Mouse (Mus musculus): ENCODE data around the gene Olfr1352. TPM values are rescaled to one million over a fixed set of nuclear protein-coding genes. Genes with fewer than 3 reads are reported as not detected.
"Not testable (repeated sequence)": the region's sequence is repeated elsewhere in the genome, so short reads cannot be mapped to it uniquely, and the experiment has no call there.

Gene Olfr1352
- polyA plus RNA-seq (2016; fragmentation: Nextera tagmentation; extraction: Ambion mirVana): not detected in 2 replicates

GRCm38 (mm10) chr10:78980750-78981149 lies at the start of gene Olfr1352:
Gene Olfr1352 (plus strand): TSS chr10:78981050.
- Histone ChIP-seq H3K4me3 (no peak within 1 kb of the TSS), H3K27ac (no peak within 1 kb of the TSS), H3K27me3 (ENCODE audit: poor library complexity, severe bottlenecking) (no peaks in the 10 kb centered on the region), H3K9me3 (no peaks in the 10 kb centered on the region), H3K36me3 (replicated peaks) (no peaks in the 10 kb centered on the region), H3K4me1 (no peaks in the 10 kb centered on the region)
- no peak for DNase-seq (ENCODE audit: extremely low spot score, low spot score)

GRCm38 (mm10) chr10:78950336-78950735 lies 30.5 kb upstream of the Olfr1352 start, which contains the start of gene Olfr8:
Gene Olfr8 (plus strand): TSS chr10:78950636.
- H3K27ac ChIP-seq; DNase-seq (ENCODE audit: extremely low spot score, low spot score); H3K27me3 ChIP-seq (ENCODE audit: poor library complexity, severe bottlenecking); H3K4me3 ChIP-seq; H3K9me3 ChIP-seq; H3K36me3 ChIP-seq (replicated peaks); H3K4me1 ChIP-seq: not testable (repeated sequence)
- WGBS: 84% methylated on average over 1 of the region's 1 CpGs

DNA sequence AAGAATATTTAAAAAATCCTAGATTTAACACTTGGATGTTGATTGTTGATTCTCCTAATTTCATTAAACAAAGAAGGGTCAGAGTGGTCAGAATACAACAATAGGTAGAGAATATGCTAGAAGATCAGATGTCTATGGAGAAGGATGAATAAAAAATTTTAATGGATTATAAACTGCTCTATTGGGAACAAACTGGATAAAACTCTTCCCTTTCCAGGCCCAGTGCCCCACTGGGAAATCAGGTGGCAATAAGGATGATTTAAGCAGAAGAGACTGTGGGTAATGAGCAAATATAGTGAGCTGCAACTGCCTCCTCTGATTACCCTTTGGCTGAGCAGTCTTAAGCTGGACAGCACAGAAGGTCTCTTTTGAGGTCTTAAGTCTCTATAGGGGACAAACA lies 17.8 kb upstream of the Olfr1352 start, which contains the start of gene Olfr1353:
Olfr1353 (plus strand) TSS at position 301 of the 400 bp plus-strand sequence.
- not testable (repeated sequence) for H3K36me3 ChIP-seq (replicated peaks); DNase-seq (ENCODE audit: extremely low spot score, low spot score); H3K4me3 ChIP-seq; H3K9me3 ChIP-seq; H3K27me3 ChIP-seq (ENCODE audit: poor library complexity, severe bottlenecking); H3K27ac ChIP-seq; H3K4me1 ChIP-seq

DNA sequence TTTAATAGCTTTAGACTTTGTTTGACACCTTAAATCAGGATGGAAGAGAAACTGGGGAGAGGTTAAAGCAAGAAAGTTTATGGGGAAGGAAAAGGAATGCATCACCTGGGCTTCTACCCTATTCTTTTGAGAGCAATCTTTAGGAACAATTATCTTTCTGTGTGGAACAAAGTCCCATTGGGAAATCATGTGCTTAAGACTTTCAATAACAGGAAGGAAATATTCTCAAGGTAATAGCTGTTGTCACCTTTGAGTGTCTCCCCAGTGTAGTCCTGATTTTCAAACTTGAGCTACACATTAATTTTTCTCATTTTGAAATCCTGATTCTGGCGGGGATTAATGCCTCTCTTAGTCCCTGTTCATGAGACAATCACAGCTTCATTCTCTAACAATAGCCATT lies 31.3 kb downstream of the Olfr1352 start, which contains the start of gene Olfr1351:
Olfr1351 (plus strand) TSS at position 301 of the 400 bp plus-strand sequence.
- no peak for DNase-seq (ENCODE audit: extremely low spot score, low spot score)
- Histone ChIP-seq H3K4me1 (no peaks in the 10 kb centered on the region), H3K27me3 (ENCODE audit: poor library complexity, severe bottlenecking) (no peaks in the 10 kb centered on the region), H3K27ac (no peak within 1 kb of the TSS), H3K36me3 (replicated peaks) (no peaks in the 10 kb centered on the region), H3K9me3 (no peaks in the 10 kb centered on the region; the same call in 1 of the 2 replicates), H3K4me3 (no peak within 1 kb of the TSS)
- 70% methylated on average over 1 of the region's 1 CpGs for WGBS

GRCm38 (mm10) chr10:79028441-79028840 lies 47.6 kb downstream of the Olfr1352 start, which contains the start of gene Olfr57:
Gene Olfr57 (plus strand): TSS chr10:79028741.
- Histone ChIP-seq H3K4me3 (no peak within 1 kb of the TSS), H3K27ac (no peak within 1 kb of the TSS), H3K9me3 (peaks cover 7% of the 10 kb centered on the region; the same call in 1 of the 2 replicates), H3K4me1 (no peaks in the 10 kb centered on the region), H3K27me3 (ENCODE audit: poor library complexity, severe bottlenecking) (no peaks in the 10 kb centered on the region), H3K36me3 (replicated peaks) (no peaks in the 10 kb centered on the region)
- DNase-seq (ENCODE audit: extremely low spot score, low spot score): no peak

Other genes with a start within 250 kb of the Olfr1352 start
- gene Ccdc105, start 228.0 kb upstream of the Olfr1352 start, polyA plus RNA-seq (2016; fragmentation: Nextera tagmentation; extraction: Ambion mirVana): 0.15 and 0.19 TPM in 2 replicates
- 1.5 and 1.9 TPM in 2 replicates for gene Slc1a6, start 200.6 kb upstream of the Olfr1352 start, polyA plus RNA-seq (2016; fragmentation: Nextera tagmentation; extraction: Ambion mirVana)
- not detected in 2 replicates for gene Olfr1356, start 128.9 kb upstream of the Olfr1352 start, polyA plus RNA-seq (2016; fragmentation: Nextera tagmentation; extraction: Ambion mirVana)
- gene Olfr1355, start 105.5 kb upstream of the Olfr1352 start, polyA plus RNA-seq (2016; fragmentation: Nextera tagmentation; extraction: Ambion mirVana): not detected in 2 replicates
- not detected in 2 replicates for gene Olfr1354, start 67.9 kb upstream of the Olfr1352 start, polyA plus RNA-seq (2016; fragmentation: Nextera tagmentation; extraction: Ambion mirVana)
- gene Olfr8, start 30.4 kb upstream of the Olfr1352 start, polyA plus RNA-seq (2016; fragmentation: Nextera tagmentation; extraction: Ambion mirVana): not detected in 2 replicates
- gene Olfr1353, start 17.7 kb upstream of the Olfr1352 start, polyA plus RNA-seq (2016; fragmentation: Nextera tagmentation; extraction: Ambion mirVana): not detected in 2 replicates
- gene Olfr1351, start 31.4 kb downstream of the Olfr1352 start, polyA plus RNA-seq (2016; fragmentation: Nextera tagmentation; extraction: Ambion mirVana): not detected in 2 replicates
- gene Olfr57, start 47.7 kb downstream of the Olfr1352 start, polyA plus RNA-seq (2016; fragmentation: Nextera tagmentation; extraction: Ambion mirVana): 0.12 TPM in 1 of 2 replicates, not detected in the other
- gene 2610008E11Rik, start 116.5 kb downstream of the Olfr1352 start, polyA plus RNA-seq (2016; fragmentation: Nextera tagmentation; extraction: Ambion mirVana): 25.8 TPM in 2 replicates
- gene Vmn2r80, start 167.7 kb downstream of the Olfr1352 start, polyA plus RNA-seq (2016; fragmentation: Nextera tagmentation; extraction: Ambion mirVana): not detected in 2 replicates